Mouse (Mus musculus) cortical plate, adult 2 months (tissue): ENCODE measurements around the gene Pkd1l1.

Experiments used
- CTCF ChIP-seq: fragments of 200-500 bp; IDR thresholded peaks from 2 replicates; pipeline ENCODE4 v1.5.1; 2011; ENCODE audit warnings: mild to moderate bottlenecking, control low read depth, low read length; ENCODE audit not compliant: insufficient read depth; ENCODE audit errors: extremely low read depth
- POLR2A ChIP-seq: fragments of 200-500 bp; IDR thresholded peaks from 2 replicates; pipeline ENCODE4 v1.6.1; 2011; ENCODE audit warnings: mild to moderate bottlenecking, low read length, control low read depth; ENCODE audit not compliant: insufficient read depth; ENCODE audit errors: extremely low read depth

DNA sequence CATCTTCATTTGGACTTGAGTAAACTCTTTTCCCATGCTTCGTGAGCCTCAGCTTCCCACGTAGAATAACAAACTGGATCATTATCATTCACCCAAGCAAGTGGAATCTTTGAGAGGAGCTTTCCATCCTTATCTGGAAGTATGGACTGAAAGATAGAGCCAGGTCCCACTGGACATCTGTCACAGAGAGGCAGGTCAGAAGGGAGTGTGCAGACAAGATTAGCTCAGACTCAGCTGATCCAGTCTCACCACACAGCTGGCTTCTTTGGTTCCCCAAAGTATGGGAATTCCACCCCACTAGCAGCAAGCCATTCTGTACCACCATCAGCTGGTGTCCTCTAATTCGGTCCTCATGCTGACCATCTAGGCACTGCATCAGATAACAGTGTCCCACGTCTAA lies 29.0 kb downstream of the Pkd1l1 start:
- TF ChIP-seq CTCF (no peak), POLR2A (no peak)
